Mouse (Mus musculus) bone marrow, adult 2 months (tissue): ENCODE data around the gene Parp2.

Experiments used
- CTCF ChIP-seq: fragments of 200-500 bp; IDR thresholded peaks from 2 replicates; pipeline ENCODE4 v1.5.1; 2011; ENCODE audit warnings: low read length, control low read depth; ENCODE audit not compliant: control insufficient read depth, insufficient read depth
- POLR2A ChIP-seq: fragments of 200-500 bp; IDR thresholded peaks from 2 replicates; pipeline ENCODE4 v1.6.1; 2011; ENCODE audit warnings: low read depth, mild to moderate bottlenecking, control low read depth, low read length, borderline replicate concordance; ENCODE audit not compliant: control insufficient read depth

GRCm38 (mm10) chr14:50798512-50798911 lies 9.1 kb upstream of the Parp2 start:
- TF ChIP-seq POLR2A (no peak), CTCF (no peak)
